Mouse (Mus musculus): ENCODE measurements around the gene Plcxd2. TPM values are rescaled to one million over a fixed set of nuclear protein-coding genes. Genes with fewer than 3 reads are reported as not detected.

Gene Plcxd2
- polyA plus RNA-seq (2016; fragmentation: Nextera tagmentation; extraction: Ambion mirVana) = 0.74 and 0.89 TPM in 2 replicates

GRCm38 (mm10) chr16:46010153-46010905 is at the start of gene Plcxd2:
Gene Plcxd2 (minus strand): TSS chr16:46010218.
- peak within 1 kb of the TSS; percentile 58 for H3K4me3 ChIP-seq
- 0 out of 2 replicates have a peak, but pooled peaks cover 2% of the 10 kb centered on the region for H3K4me1 ChIP-seq (replicated peaks)
- no peaks in the 10 kb centered on the region for H3K27me3 ChIP-seq (replicated peaks)
- under 1% methylated on average over 39 of the region's 39 CpGs for WGBS
- ATAC-seq (ENCODE audit: insufficient number of reproducible peaks, low FRiP score) = peak; percentile 99
- H3K9ac ChIP-seq = peak within 1 kb of the TSS; percentile 60
- H3K4me2 ChIP-seq = peak within 1 kb of the TSS; percentile 94
- no peaks in the 10 kb centered on the region for H3K36me3 ChIP-seq
- H3K9me3 ChIP-seq (replicated peaks) = peaks cover 4% of the 10 kb centered on the region; the same call in 1 of the 2 replicates
- H3K27ac ChIP-seq (ENCODE audit: poor library complexity, severe bottlenecking) = no peak within 1 kb of the TSS

GRCm38 (mm10) chr16:46046906-46047305 is 36.9 kb upstream of the Plcxd2 start:
- 73% methylated on average over 2 of the region's 2 CpGs for WGBS
- no peak overlapping the region for H3K4me2 ChIP-seq
- no peaks in the 10 kb centered on the region for H3K4me1 ChIP-seq (replicated peaks)
- no peak for ATAC-seq (ENCODE audit: insufficient number of reproducible peaks, low FRiP score)
- H3K4me3 ChIP-seq = no peak overlapping the region
- H3K27ac ChIP-seq (ENCODE audit: poor library complexity, severe bottlenecking) = no peak overlapping the region
- H3K27me3 ChIP-seq (replicated peaks) = no peaks in the 10 kb centered on the region
- no peak overlapping the region for H3K9ac ChIP-seq
- H3K9me3 ChIP-seq (replicated peaks) = no peaks in the 10 kb centered on the region
- H3K36me3 ChIP-seq = no peaks in the 10 kb centered on the region

GRCm38 (mm10) chr16:46036261-46036660 is 26.2 kb upstream of the Plcxd2 start:
- no peaks in the 10 kb centered on the region for H3K27me3 ChIP-seq (replicated peaks)
- H3K36me3 ChIP-seq = no peaks in the 10 kb centered on the region
- no peaks in the 10 kb centered on the region for H3K4me1 ChIP-seq (replicated peaks)
- H3K9me3 ChIP-seq (replicated peaks) = no peaks in the 10 kb centered on the region
- H3K4me2 ChIP-seq = no peak overlapping the region
- WGBS = 64% methylated on average over 2 of the region's 2 CpGs
- no peak overlapping the region for H3K9ac ChIP-seq
- H3K27ac ChIP-seq (ENCODE audit: poor library complexity, severe bottlenecking) = no peak overlapping the region
- ATAC-seq (ENCODE audit: insufficient number of reproducible peaks, low FRiP score) = no peak
- no peak overlapping the region for H3K4me3 ChIP-seq

- no peak overlapping the region for H3K4me3 ChIP-seq
- H3K36me3 ChIP-seq = no peaks in the 10 kb centered on the region
- H3K27ac ChIP-seq (ENCODE audit: poor library complexity, severe bottlenecking) = no peak overlapping the region
- no peaks in the 10 kb centered on the region for H3K4me1 ChIP-seq (replicated peaks)
- H3K4me2 ChIP-seq = no peak overlapping the region
- no peak for ATAC-seq (ENCODE audit: insufficient number of reproducible peaks, low FRiP score)
- no peaks in the 10 kb centered on the region for H3K27me3 ChIP-seq (replicated peaks)
- no peak overlapping the region for H3K9ac ChIP-seq
- 70% methylated on average over 9 of the region's 9 CpGs for WGBS
- no peaks in the 10 kb centered on the region for H3K9me3 ChIP-seq (replicated peaks)
These were observed 23.9 kb upstream of the Plcxd2 start for GRCm38 (mm10) chr16:46033896-46034295.

GRCm38 (mm10) chr16:46022958-46023491 is 13.0 kb upstream of the Plcxd2 start:
- no peak for ATAC-seq (ENCODE audit: insufficient number of reproducible peaks, low FRiP score)
- H3K4me1 ChIP-seq (replicated peaks) = no peaks in the 10 kb centered on the region
- no peaks in the 10 kb centered on the region for H3K27me3 ChIP-seq (replicated peaks)
- H3K4me2 ChIP-seq = no peak overlapping the region
- WGBS = 67% methylated on average over 5 of the region's 5 CpGs
- H3K36me3 ChIP-seq = no peaks in the 10 kb centered on the region
- H3K9me3 ChIP-seq (replicated peaks) = no peaks in the 10 kb centered on the region
- H3K27ac ChIP-seq (ENCODE audit: poor library complexity, severe bottlenecking) = no peak overlapping the region
- H3K9ac ChIP-seq = no peak overlapping the region
- H3K4me3 ChIP-seq = no peak overlapping the region

GRCm38 (mm10) chr16:46022189-46022928 is 12.3 kb upstream of the Plcxd2 start:
- H3K9me3 ChIP-seq (replicated peaks) = no peaks in the 10 kb centered on the region
- ATAC-seq (ENCODE audit: insufficient number of reproducible peaks, low FRiP score) = 0 out of 2 replicates have a peak, but pooled peaks have one; percentile 42
- no peak overlapping the region for H3K27ac ChIP-seq (ENCODE audit: poor library complexity, severe bottlenecking)
- H3K4me2 ChIP-seq = no peak overlapping the region
- no peaks in the 10 kb centered on the region for H3K4me1 ChIP-seq (replicated peaks)
- no peak overlapping the region for H3K4me3 ChIP-seq
- H3K36me3 ChIP-seq = no peaks in the 10 kb centered on the region
- 43% methylated on average over 5 of the region's 5 CpGs for WGBS
- H3K27me3 ChIP-seq (replicated peaks) = no peaks in the 10 kb centered on the region
- H3K9ac ChIP-seq = no peak overlapping the region

- no peak overlapping the region for H3K27ac ChIP-seq (ENCODE audit: poor library complexity, severe bottlenecking)
- H3K4me1 ChIP-seq (replicated peaks) = no peaks in the 10 kb centered on the region
- no peaks in the 10 kb centered on the region for H3K36me3 ChIP-seq
- 71% methylated on average over 2 of the region's 2 CpGs for WGBS
- no peak overlapping the region for H3K9ac ChIP-seq
- no peaks in the 10 kb centered on the region for H3K9me3 ChIP-seq (replicated peaks)
- no peak overlapping the region for H3K4me3 ChIP-seq
- no peak overlapping the region for H3K4me2 ChIP-seq
- no peaks in the 10 kb centered on the region for H3K27me3 ChIP-seq (replicated peaks)
- ATAC-seq (ENCODE audit: insufficient number of reproducible peaks, low FRiP score) = no peak
These were observed 11.3 kb upstream of the Plcxd2 start for GRCm38 (mm10) chr16:46021302-46021701.

GRCm38 (mm10) chr16:46020396-46020795 is 10.4 kb upstream of the Plcxd2 start:
- Histone ChIP-seq H3K9ac (no peak overlapping the region), H3K9me3 (replicated peaks) (no peaks in the 10 kb centered on the region; the same call in 1 of the 2 replicates), H3K4me1 (replicated peaks) (no peaks in the 10 kb centered on the region), H3K27me3 (replicated peaks) (no peaks in the 10 kb centered on the region), H3K4me2 (no peak overlapping the region), H3K4me3 (no peak overlapping the region), H3K36me3 (no peaks in the 10 kb centered on the region), H3K27ac (ENCODE audit: poor library complexity, severe bottlenecking) (no peak overlapping the region)
- 70% methylated on average over 2 of the region's 2 CpGs for WGBS
- no peak for ATAC-seq (ENCODE audit: insufficient number of reproducible peaks, low FRiP score)

- H3K36me3 ChIP-seq = no peaks in the 10 kb centered on the region
- H3K27me3 ChIP-seq (replicated peaks) = no peaks in the 10 kb centered on the region
- no peak overlapping the region for H3K4me2 ChIP-seq
- no peaks in the 10 kb centered on the region; the same call in 1 of the 2 replicates for H3K9me3 ChIP-seq (replicated peaks)
- H3K27ac ChIP-seq (ENCODE audit: poor library complexity, severe bottlenecking) = no peak overlapping the region
- no peak for ATAC-seq (ENCODE audit: insufficient number of reproducible peaks, low FRiP score)
- 72% methylated on average over 4 of the region's 4 CpGs for WGBS
- H3K4me3 ChIP-seq = no peak overlapping the region
- no peak overlapping the region for H3K9ac ChIP-seq
- H3K4me1 ChIP-seq (replicated peaks) = no peaks in the 10 kb centered on the region
These were observed 9.8 kb upstream of the Plcxd2 start for GRCm38 (mm10) chr16:46019799-46020198.

GRCm38 (mm10) chr16:46019359-46019758 is 9.3 kb upstream of the Plcxd2 start:
- WGBS = 55% methylated on average over 1 of the region's 1 CpGs
- Histone ChIP-seq H3K27me3 (replicated peaks) (no peaks in the 10 kb centered on the region), H3K27ac (ENCODE audit: poor library complexity, severe bottlenecking) (no peak overlapping the region), H3K4me1 (replicated peaks) (no peaks in the 10 kb centered on the region), H3K9me3 (replicated peaks) (no peaks in the 10 kb centered on the region; the same call in 1 of the 2 replicates), H3K9ac (no peak overlapping the region), H3K36me3 (no peaks in the 10 kb centered on the region), H3K4me3 (no peak overlapping the region), H3K4me2 (no peak overlapping the region)
- ATAC-seq (ENCODE audit: insufficient number of reproducible peaks, low FRiP score) = no peak

- Histone ChIP-seq H3K9me3 (replicated peaks) (peaks cover 4% of the 10 kb centered on the region; the same call in 1 of the 2 replicates), H3K4me1 (replicated peaks) (0 out of 2 replicates have a peak, but pooled peaks cover 2% of the 10 kb centered on the region), H3K27ac (ENCODE audit: poor library complexity, severe bottlenecking) (no peak overlapping the region), H3K36me3 (no peaks in the 10 kb centered on the region), H3K9ac (no peak overlapping the region), H3K4me3 (no peak overlapping the region), H3K4me2 (no peak overlapping the region), H3K27me3 (replicated peaks) (no peaks in the 10 kb centered on the region)
- ATAC-seq (ENCODE audit: insufficient number of reproducible peaks, low FRiP score) = no peak
- whole genome bisulfite sequencing = 89% methylated on average over 1 of the region's 1 CpGs
These were observed 1.7 kb upstream of the Plcxd2 start for GRCm38 (mm10) chr16:46011696-46012095.

Data from heart, embryonic 12.5 days (tissue).